Mouse (Mus musculus): ENCODE data around the gene Opalin.

GRCm38 (mm10) chr19:41030161-41030560, 46.8 kb downstream of the Opalin start:
- TF ChIP-seq CTCF (IDR thresholded peaks at IDR 0.05; ENCODE audit: low read depth) (no peak), EP300 (IDR thresholded peaks at IDR 0.05; ENCODE audit: low read depth) (no peak)
